Mouse (Mus musculus) midbrain, embryonic 11.5 days (tissue): ENCODE results near the gene Vldlr. TPM values are rescaled to one million over a fixed set of nuclear protein-coding genes. Genes with fewer than 3 reads are reported as not detected.

Experiments used
- ATAC-seq: fragments of 200-750 bp; cut with Nextera tagmentation; 2 replicates; pipeline ENCODE4 v1.8.0; 2017; ENCODE audit warnings: moderate TSS enrichment, moderate library complexity; ENCODE audit not compliant: low FRiP score
- DNase-seq: peaks from one replicate; pipeline ENCODE4 v3.0.0; 2015; ENCODE audit warnings: low spot score; ENCODE audit errors: missing footprints
- H3K27ac ChIP-seq: fragments of 300-500 bp; sonication (generic); 2 replicates; pipeline ENCODE4 v1.5.1; 2014; ENCODE audit warnings: low read depth, low read length
- H3K27me3 ChIP-seq: fragments of 300-500 bp; sonication (generic); 2 replicates; pipeline ENCODE4 v1.6.1; 2014; ENCODE audit warnings: mild to moderate bottlenecking, low read length, moderate library complexity, mixed read lengths; ENCODE audit not compliant: control insufficient read depth, insufficient read depth
- H3K36me3 ChIP-seq: fragments of 300-500 bp; sonication (generic); 2 replicates; pipeline ENCODE4 v1.6.1; 2014; ENCODE audit warnings: mild to moderate bottlenecking, low read length, moderate library complexity, mixed read lengths; ENCODE audit not compliant: control insufficient read depth, insufficient read depth
- H3K4me1 ChIP-seq: fragments of 300-500 bp; sonication (generic); 2 replicates; pipeline ENCODE4 v1.6.1; 2014; ENCODE audit warnings: low read length; ENCODE audit not compliant: control insufficient read depth, insufficient read depth
- H3K4me2 ChIP-seq: fragments of 300-500 bp; sonication (generic); 2 replicates; pipeline ENCODE4 v1.6.1; 2014; ENCODE audit warnings: mild to moderate bottlenecking, moderate library complexity
- H3K4me3 ChIP-seq: fragments of 300-500 bp; sonication (generic); 2 replicates; pipeline ENCODE4 v1.5.1; 2014; ENCODE audit warnings: low read depth, low read length
- H3K9ac ChIP-seq: fragments of 300-500 bp; sonication (generic); 2 replicates; pipeline ENCODE4 v1.6.1; 2014; ENCODE audit warnings: low read length
- H3K9me3 ChIP-seq: fragments of 300-500 bp; sonication (generic); 2 replicates; pipeline ENCODE4 v1.6.1; 2016; ENCODE audit warnings: low read length; ENCODE audit not compliant: control insufficient read depth
- WGBS: fragments of 180-500 bp; shearing (Covaris S2); extraction: QIAGEN DNeasy Blood & Tissue Kit; methylation state at CpG from one replicate; pipeline ENCODE4 v1.1.7; 2014; 5-methylcytosine and 5-hydroxymethylcytosine counted together
- polyA plus RNA-seq: library from polyadenylated mRNA; unstranded; fragments of >200 nt; fragmentation: Nextera tagmentation; extraction: Ambion mirVana; gene quantifications from 2 replicates; pipeline ENCODE4 v1.2.1, GENCODE M21; 2014

Vldlr gene
- 10.5 and 11.3 TPM in 2 replicates for polyA plus RNA-seq

GRCm38 (mm10) chr19:27216318-27216717, at the start of gene Vldlr:
Gene Vldlr (plus strand): TSS chr19:27216484.
- Histone ChIP-seq H3K27ac (peak within 1 kb of the TSS; percentile 57), H3K4me2 (peak within 1 kb of the TSS; percentile 91), H3K4me3 (peak within 1 kb of the TSS; percentile 76), H3K4me1 (peaks cover 14% of the 10 kb centered on the region), H3K9ac (peak within 1 kb of the TSS; percentile 85), H3K9me3 (no peaks in the 10 kb centered on the region), H3K27me3 (peaks cover 9% of the 10 kb centered on the region; the same call in 1 of the 2 replicates), H3K36me3 (no peaks in the 10 kb centered on the region)
- 3% methylated on average over 11 of the region's 11 CpGs for WGBS
- ATAC-seq (no peak), DNase-seq (no peak)

GRCm38 (mm10) chr19:27167601-27168319, 48.5 kb upstream of the Vldlr start:
- WGBS: 83% methylated on average over 5 of the region's 5 CpGs
- ATAC-seq: no peak

GRCm38 (mm10) chr19:27173836-27174235, 42.4 kb upstream of the Vldlr start:
- no peak overlapping the region for H3K4me2 ChIP-seq
- no peak overlapping the region for H3K9ac ChIP-seq
- H3K27me3 ChIP-seq: no peaks in the 10 kb centered on the region
- ATAC-seq: no peak
- H3K4me1 ChIP-seq: no peaks in the 10 kb centered on the region
- H3K9me3 ChIP-seq: no peaks in the 10 kb centered on the region
- H3K36me3 ChIP-seq: no peaks in the 10 kb centered on the region
- WGBS: 85% methylated on average over 2 of the region's 2 CpGs
- DNase-seq: no peak
- H3K27ac ChIP-seq: no peak overlapping the region
- H3K4me3 ChIP-seq: no peak overlapping the region

More at GRCm38 (mm10) chr19:27167601-27168319, 48.5 kb upstream of the Vldlr start:
- H3K36me3 ChIP-seq: no peaks in the 10 kb centered on the region
- no peak overlapping the region for H3K4me2 ChIP-seq
- no peak overlapping the region for H3K9ac ChIP-seq
- DNase-seq: no peak
- H3K4me3 ChIP-seq: no peak overlapping the region
- no peaks in the 10 kb centered on the region for H3K4me1 ChIP-seq
- no peaks in the 10 kb centered on the region for H3K27me3 ChIP-seq
- no peaks in the 10 kb centered on the region for H3K9me3 ChIP-seq
- H3K27ac ChIP-seq: no peak overlapping the region

GRCm38 (mm10) chr19:27175617-27176016, 40.7 kb upstream of the Vldlr start:
- H3K27ac ChIP-seq: no peak overlapping the region
- H3K36me3 ChIP-seq: no peaks in the 10 kb centered on the region
- no peak overlapping the region for H3K4me2 ChIP-seq
- no peak overlapping the region for H3K4me3 ChIP-seq
- H3K9me3 ChIP-seq: no peaks in the 10 kb centered on the region
- H3K4me1 ChIP-seq: no peaks in the 10 kb centered on the region
- ATAC-seq (no peak), DNase-seq (no peak)
- no peaks in the 10 kb centered on the region for H3K27me3 ChIP-seq
- 79% methylated on average over 1 of the region's 1 CpGs for WGBS
- H3K9ac ChIP-seq: no peak overlapping the region

GRCm38 (mm10) chr19:27176558-27176957, 39.7 kb upstream of the Vldlr start:
- DNase-seq: no peak
- no peak overlapping the region for H3K4me2 ChIP-seq
- no peak for ATAC-seq
- H3K4me1 ChIP-seq: no peaks in the 10 kb centered on the region
- no peaks in the 10 kb centered on the region for H3K9me3 ChIP-seq
- no peak overlapping the region for H3K4me3 ChIP-seq
- 90% methylated on average over 4 of the region's 4 CpGs for WGBS
- no peaks in the 10 kb centered on the region for H3K36me3 ChIP-seq
- no peaks in the 10 kb centered on the region for H3K27me3 ChIP-seq
- no peak overlapping the region for H3K27ac ChIP-seq
- no peak overlapping the region for H3K9ac ChIP-seq

- H3K27ac ChIP-seq: no peak overlapping the region
- ATAC-seq (no peak), DNase-seq (no peak)
- no peak overlapping the region for H3K4me3 ChIP-seq
- H3K36me3 ChIP-seq: no peaks in the 10 kb centered on the region
- H3K27me3 ChIP-seq: no peaks in the 10 kb centered on the region
- no peaks in the 10 kb centered on the region for H3K4me1 ChIP-seq
- H3K9ac ChIP-seq: no peak overlapping the region
- H3K4me2 ChIP-seq: no peak overlapping the region
- H3K9me3 ChIP-seq: no peaks in the 10 kb centered on the region
- 88% methylated on average over 5 of the region's 5 CpGs for WGBS
Measured at GRCm38 (mm10) chr19:27178195-27178807, 38.0 kb upstream of the Vldlr start.

- H3K9ac ChIP-seq: no peak overlapping the region
- H3K27me3 ChIP-seq: no peaks in the 10 kb centered on the region
- H3K4me2 ChIP-seq: no peak overlapping the region
- no peak overlapping the region for H3K27ac ChIP-seq
- 90% methylated on average over 18 of the region's 18 CpGs for WGBS
- no peaks in the 10 kb centered on the region for H3K9me3 ChIP-seq
- no peak overlapping the region for H3K4me3 ChIP-seq
- DNase-seq (no peak), ATAC-seq (no peak)
- no peaks in the 10 kb centered on the region for H3K4me1 ChIP-seq
- H3K36me3 ChIP-seq: no peaks in the 10 kb centered on the region
Measured at GRCm38 (mm10) chr19:27180351-27181122, 35.7 kb upstream of the Vldlr start.

- Histone ChIP-seq H3K27ac (no peak overlapping the region), H3K9ac (no peak overlapping the region), H3K4me3 (no peak overlapping the region), H3K27me3 (no peaks in the 10 kb centered on the region), H3K4me1 (no peaks in the 10 kb centered on the region), H3K36me3 (no peaks in the 10 kb centered on the region), H3K9me3 (no peaks in the 10 kb centered on the region), H3K4me2 (no peak overlapping the region)
- DNase-seq (no peak), ATAC-seq (no peak)
- WGBS: 85% methylated on average over 7 of the region's 7 CpGs
Measured at GRCm38 (mm10) chr19:27183511-27183910, 32.8 kb upstream of the Vldlr start.

GRCm38 (mm10) chr19:27203711-27204238, 12.5 kb upstream of the Vldlr start:
- no peaks in the 10 kb centered on the region for H3K36me3 ChIP-seq
- H3K4me3 ChIP-seq: no peak overlapping the region
- ATAC-seq (no peak), DNase-seq (no peak)
- no peaks in the 10 kb centered on the region for H3K4me1 ChIP-seq
- no peaks in the 10 kb centered on the region for H3K9me3 ChIP-seq
- 79% methylated on average over 9 of the region's 9 CpGs for WGBS
- no peak overlapping the region for H3K9ac ChIP-seq
- no peaks in the 10 kb centered on the region for H3K27me3 ChIP-seq
- no peak overlapping the region for H3K27ac ChIP-seq
- H3K4me2 ChIP-seq: no peak overlapping the region
